Mouse (Mus musculus): ENCODE data around the gene Pacrg. TPM values are rescaled to one million over a fixed set of nuclear protein-coding genes. Genes with fewer than 3 reads are reported as not detected.
A peak's percentile ranks its signal among the peaks of the same experiment; 100 is the strongest.

Pacrg gene
- polyA plus RNA-seq, 1 experiment from 2014 or later = 6.4 TPM

DNA sequence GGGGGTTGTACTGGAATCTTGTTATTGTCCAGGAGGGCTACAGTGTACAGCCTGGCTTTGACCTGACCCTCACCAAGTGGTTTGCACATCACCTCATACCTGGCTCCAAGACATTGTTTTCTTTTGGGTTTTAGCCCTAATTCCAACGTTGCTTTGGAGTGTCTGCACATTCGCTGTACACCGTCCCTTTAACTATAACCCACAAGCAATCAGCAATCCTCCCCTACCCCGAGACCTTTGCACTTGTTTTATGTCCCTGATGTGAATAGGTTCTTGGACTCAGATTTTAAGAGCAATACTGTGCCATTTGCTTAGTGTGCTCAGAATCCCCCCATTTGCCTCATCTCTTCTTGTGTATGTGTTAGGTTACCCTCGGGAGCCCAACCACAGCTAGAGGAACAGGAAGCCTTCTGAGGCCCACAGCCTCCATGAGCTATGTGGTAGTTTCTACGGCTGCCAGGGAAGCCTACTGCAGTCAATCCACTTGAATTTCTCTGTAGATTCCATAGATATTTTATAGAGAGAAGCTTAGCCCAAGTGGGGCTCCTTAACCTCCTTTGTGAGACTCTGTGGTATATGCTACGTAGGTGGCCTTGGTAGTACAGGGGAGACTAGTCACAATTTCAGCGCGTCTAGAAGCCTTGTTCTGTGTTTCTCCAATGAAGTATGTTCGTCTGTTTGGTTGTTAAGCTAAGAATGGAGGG, 442.0 kb downstream of the Pacrg start:
- no peak overlapping the region for H3K4me3 ChIP-seq (ENCODE audit: low read depth, low read length)
- peaks cover 8% of the 10 kb centered on the region; the same call in 1 of the 2 replicates for H3K4me1 ChIP-seq (ENCODE audit: control insufficient read depth, insufficient read depth, low read length)
- H3K4me2 ChIP-seq (ENCODE audit: low read depth) = no peak overlapping the region
- H3K9ac ChIP-seq (ENCODE audit: low read length) = no peak overlapping the region
- H3K27ac ChIP-seq (ENCODE audit: low read depth, low read length) = no peak overlapping the region
- ATAC-seq (ENCODE audit: insufficient read depth, low FRiP score, low TSS enrichment) (no peak), DNase-seq (ENCODE audit: low spot score) (no peak)
- no peaks in the 10 kb centered on the region for H3K36me3 ChIP-seq (ENCODE audit: control insufficient read depth, insufficient read depth, low read length)
- H3K27me3 ChIP-seq (ENCODE audit: control insufficient read depth, insufficient read depth, low read length) = no peaks in the 10 kb centered on the region
- H3K9me3 ChIP-seq (ENCODE audit: control insufficient read depth, low read length) = no peaks in the 10 kb centered on the region
- WGBS = 78% methylated on average over 10 of the region's 10 CpGs

- 51% methylated on average over 11 of the region's 11 CpGs for WGBS
- H3K9me3 ChIP-seq (ENCODE audit: control insufficient read depth, low read length) = no peaks in the 10 kb centered on the region
- no peaks in the 10 kb centered on the region for H3K27me3 ChIP-seq (ENCODE audit: control insufficient read depth, insufficient read depth, low read length)
- no peak overlapping the region for H3K27ac ChIP-seq (ENCODE audit: low read depth, low read length)
- no peak overlapping the region for H3K9ac ChIP-seq (ENCODE audit: low read length)
- DNase-seq (ENCODE audit: low spot score) (no peak), ATAC-seq (ENCODE audit: insufficient read depth, low FRiP score, low TSS enrichment) (no peak)
- no peak overlapping the region for H3K4me2 ChIP-seq (ENCODE audit: low read depth)
- no peak overlapping the region for H3K4me3 ChIP-seq (ENCODE audit: low read depth, low read length)
- H3K4me1 ChIP-seq (ENCODE audit: control insufficient read depth, insufficient read depth, low read length) = peaks cover 8% of the 10 kb centered on the region; the same call in 1 of the 2 replicates
- no peaks in the 10 kb centered on the region for H3K36me3 ChIP-seq (ENCODE audit: control insufficient read depth, insufficient read depth, low read length)
Measured at GRCm38 (mm10) chr17:10397336-10397735, 442.8 kb downstream of the Pacrg start.

GRCm38 (mm10) chr17:10396863-10397262, 443.2 kb downstream of the Pacrg start:
- Histone ChIP-seq H3K27me3 (ENCODE audit: control insufficient read depth, insufficient read depth, low read length) (no peaks in the 10 kb centered on the region), H3K36me3 (ENCODE audit: control insufficient read depth, insufficient read depth, low read length) (no peaks in the 10 kb centered on the region), H3K4me1 (ENCODE audit: control insufficient read depth, insufficient read depth, low read length) (peaks cover 8% of the 10 kb centered on the region; the same call in 1 of the 2 replicates), H3K4me2 (ENCODE audit: low read depth) (no peak overlapping the region), H3K9ac (ENCODE audit: low read length) (no peak overlapping the region), H3K9me3 (ENCODE audit: control insufficient read depth, low read length) (no peaks in the 10 kb centered on the region), H3K27ac (ENCODE audit: low read depth, low read length) (no peak overlapping the region), H3K4me3 (ENCODE audit: low read depth, low read length) (no peak overlapping the region)
- 87% methylated on average over 6 of the region's 6 CpGs for WGBS
- DNase-seq (ENCODE audit: low spot score) (no peak), ATAC-seq (ENCODE audit: insufficient read depth, low FRiP score, low TSS enrichment) (no peak)

DNA sequence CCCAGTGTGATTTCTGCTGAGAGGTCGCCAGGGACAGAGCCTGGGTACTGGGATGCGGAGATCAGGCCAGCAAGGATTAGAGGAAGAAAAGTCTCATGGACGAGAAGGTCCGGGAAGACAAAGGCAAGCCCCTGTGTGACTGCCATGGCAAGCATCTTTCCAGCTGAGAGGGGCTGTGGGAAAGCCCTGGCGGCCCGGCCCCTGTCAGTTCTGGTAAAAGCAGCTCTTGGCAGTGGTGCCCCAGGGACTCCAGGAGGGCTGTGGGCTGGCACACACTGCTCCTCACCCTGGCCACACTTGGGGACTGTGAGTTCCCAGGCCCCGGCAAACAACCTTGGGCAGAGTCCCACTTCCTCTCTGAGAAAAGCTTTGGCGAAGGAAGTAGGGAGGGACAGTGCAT, 445.3 kb downstream of the Pacrg start:
- H3K4me2 ChIP-seq (ENCODE audit: low read depth) = no peak overlapping the region

GRCm38 (mm10) chr17:10393766-10394165, 446.3 kb downstream of the Pacrg start:
- H3K36me3 ChIP-seq (ENCODE audit: control insufficient read depth, insufficient read depth, low read length) = no peaks in the 10 kb centered on the region
- H3K9ac ChIP-seq (ENCODE audit: low read length) = no peak overlapping the region
- no peak overlapping the region for H3K4me3 ChIP-seq (ENCODE audit: low read depth, low read length)
- H3K27me3 ChIP-seq (ENCODE audit: control insufficient read depth, insufficient read depth, low read length) = no peaks in the 10 kb centered on the region
- WGBS = 74% methylated on average over 4 of the region's 4 CpGs
- no peak for ATAC-seq (ENCODE audit: insufficient read depth, low FRiP score, low TSS enrichment)
- no peak for DNase-seq (ENCODE audit: low spot score)
- H3K4me2 ChIP-seq (ENCODE audit: low read depth) = no peak overlapping the region
- no peaks in the 10 kb centered on the region for H3K9me3 ChIP-seq (ENCODE audit: control insufficient read depth, low read length)
- no peak overlapping the region for H3K27ac ChIP-seq (ENCODE audit: low read depth, low read length)
- H3K4me1 ChIP-seq (ENCODE audit: control insufficient read depth, insufficient read depth, low read length) = peaks cover 8% of the 10 kb centered on the region; the same call in 1 of the 2 replicates

More for the DNA sequence above, 445.3 kb downstream of the Pacrg start:
- H3K36me3 ChIP-seq (ENCODE audit: control insufficient read depth, insufficient read depth, low read length) = no peaks in the 10 kb centered on the region
- H3K4me3 ChIP-seq (ENCODE audit: low read depth, low read length) = no peak overlapping the region
- no peak overlapping the region for H3K9ac ChIP-seq (ENCODE audit: low read length)
- peaks cover 11% of the 10 kb centered on the region; the same call in 1 of the 2 replicates for H3K4me1 ChIP-seq (ENCODE audit: control insufficient read depth, insufficient read depth, low read length)
- H3K9me3 ChIP-seq (ENCODE audit: control insufficient read depth, low read length) = no peaks in the 10 kb centered on the region
- DNase-seq (ENCODE audit: low spot score) (no peak), ATAC-seq (ENCODE audit: insufficient read depth, low FRiP score, low TSS enrichment) (no peak)
- WGBS = 69% methylated on average over 8 of the region's 8 CpGs
- H3K27me3 ChIP-seq (ENCODE audit: control insufficient read depth, insufficient read depth, low read length) = no peaks in the 10 kb centered on the region
- H3K27ac ChIP-seq (ENCODE audit: low read depth, low read length) = no peak overlapping the region

- Histone ChIP-seq H3K4me1 (ENCODE audit: control insufficient read depth, insufficient read depth, low read length) (peaks cover 5% of the 10 kb centered on the region; the same call in 1 of the 2 replicates), H3K27ac (ENCODE audit: low read depth, low read length) (no peak overlapping the region), H3K36me3 (ENCODE audit: control insufficient read depth, insufficient read depth, low read length) (no peaks in the 10 kb centered on the region), H3K9me3 (ENCODE audit: control insufficient read depth, low read length) (no peaks in the 10 kb centered on the region), H3K27me3 (ENCODE audit: control insufficient read depth, insufficient read depth, low read length) (no peaks in the 10 kb centered on the region), H3K9ac (ENCODE audit: low read length) (no peak overlapping the region), H3K4me3 (ENCODE audit: low read depth, low read length) (no peak overlapping the region), H3K4me2 (ENCODE audit: low read depth) (no peak overlapping the region)
- 87% methylated on average over 14 of the region's 14 CpGs for WGBS
- DNase-seq (ENCODE audit: low spot score) = no peak
- ATAC-seq (ENCODE audit: insufficient read depth, low FRiP score, low TSS enrichment) = no peak
Measured at GRCm38 (mm10) chr17:10392342-10393034, 447.6 kb downstream of the Pacrg start.

DNA sequence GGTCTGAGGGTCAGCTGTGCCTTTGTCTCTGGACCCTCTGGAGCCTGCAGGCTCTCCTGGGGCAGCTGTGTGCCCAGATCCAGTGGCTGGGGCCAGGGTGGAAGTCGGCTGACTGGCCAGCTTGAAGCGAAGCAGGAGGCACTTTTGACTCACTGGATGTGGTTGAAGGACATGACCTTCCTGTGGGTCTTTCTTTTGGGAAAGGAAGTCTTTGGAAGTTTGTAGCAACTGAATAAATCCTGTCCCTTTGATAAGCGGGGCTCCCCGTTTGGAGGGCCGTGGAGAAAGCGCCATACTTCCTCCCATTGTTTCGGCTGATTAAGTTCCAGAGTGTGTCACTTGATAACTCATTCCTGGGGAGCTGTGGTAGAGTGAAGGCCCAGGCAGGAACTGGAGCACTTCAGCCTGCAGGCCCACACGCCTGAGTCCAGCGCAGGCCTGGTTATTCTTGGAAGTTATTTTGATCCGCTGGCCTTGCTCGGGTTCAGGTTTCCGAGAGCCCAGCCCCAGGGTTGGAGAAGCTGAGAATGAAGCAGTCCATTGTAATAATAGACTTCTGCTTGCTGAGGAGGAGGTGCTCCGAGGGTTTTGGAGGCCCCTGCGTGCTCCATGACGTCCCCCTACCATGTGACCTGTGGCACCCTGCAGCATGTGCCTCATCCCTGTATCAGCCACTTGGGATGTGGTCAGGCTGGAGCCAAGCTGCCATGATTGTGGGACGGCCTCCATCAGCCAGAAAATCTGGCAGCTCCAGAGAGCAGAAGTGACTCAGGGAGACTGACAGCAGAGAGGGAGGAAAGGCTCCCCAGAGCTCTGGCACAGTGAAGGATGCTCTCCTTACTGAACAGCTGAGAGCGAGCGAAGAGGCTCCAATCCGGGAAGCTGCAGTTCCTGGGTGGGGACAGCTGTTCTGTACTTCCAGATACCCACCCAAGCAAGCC, 449.6 kb downstream of the Pacrg start:
- H3K36me3 ChIP-seq (ENCODE audit: control insufficient read depth, insufficient read depth, low read length) = no peaks in the 10 kb centered on the region
- no peak overlapping the region for H3K4me2 ChIP-seq (ENCODE audit: low read depth)
- H3K9me3 ChIP-seq (ENCODE audit: control insufficient read depth, low read length) = no peaks in the 10 kb centered on the region
- ATAC-seq (ENCODE audit: insufficient read depth, low FRiP score, low TSS enrichment) = no peak
- DNase-seq (ENCODE audit: low spot score) = no peak
- peaks cover 5% of the 10 kb centered on the region; the same call in 1 of the 2 replicates for H3K4me1 ChIP-seq (ENCODE audit: control insufficient read depth, insufficient read depth, low read length)
- peak overlapping the region; percentile 2; the same call in 1 of the 2 replicates for H3K27ac ChIP-seq (ENCODE audit: low read depth, low read length)
- H3K27me3 ChIP-seq (ENCODE audit: control insufficient read depth, insufficient read depth, low read length) = no peaks in the 10 kb centered on the region
- H3K4me3 ChIP-seq (ENCODE audit: low read depth, low read length) = no peak overlapping the region
- H3K9ac ChIP-seq (ENCODE audit: low read length) = no peak overlapping the region
- WGBS = 62% methylated on average over 19 of the region's 19 CpGs

DNA sequence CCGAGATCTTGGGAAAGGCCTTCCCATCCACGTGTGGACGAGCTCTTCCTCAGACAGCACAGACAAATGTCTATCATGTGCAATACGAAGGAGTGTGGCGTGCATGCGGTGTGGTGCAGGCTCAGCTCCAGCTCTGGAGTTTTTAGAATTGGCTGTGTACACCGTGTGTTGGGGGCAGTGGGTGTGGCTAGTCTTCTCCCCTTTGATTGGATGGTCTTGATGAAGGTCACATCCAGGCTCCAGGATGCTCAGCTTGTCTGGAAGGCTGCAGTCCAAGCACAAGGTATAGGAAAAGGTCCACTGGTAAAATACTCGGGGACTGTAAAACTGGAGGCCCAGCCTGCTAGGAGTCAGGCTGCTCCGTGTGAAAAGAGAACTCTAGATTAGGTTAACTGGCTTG, 450.4 kb downstream of the Pacrg start:
- no peak overlapping the region for H3K9ac ChIP-seq (ENCODE audit: low read length)
- no peak overlapping the region; the same call in 1 of the 2 replicates for H3K27ac ChIP-seq (ENCODE audit: low read depth, low read length)
- H3K9me3 ChIP-seq (ENCODE audit: control insufficient read depth, low read length) = no peaks in the 10 kb centered on the region
- WGBS = 88% methylated on average over 9 of the region's 9 CpGs
- no peak overlapping the region for H3K4me3 ChIP-seq (ENCODE audit: low read depth, low read length)
- ATAC-seq (ENCODE audit: insufficient read depth, low FRiP score, low TSS enrichment) = no peak
- no peak overlapping the region for H3K4me2 ChIP-seq (ENCODE audit: low read depth)
- H3K4me1 ChIP-seq (ENCODE audit: control insufficient read depth, insufficient read depth, low read length) = peaks cover 5% of the 10 kb centered on the region; the same call in 1 of the 2 replicates
- no peaks in the 10 kb centered on the region for H3K36me3 ChIP-seq (ENCODE audit: control insufficient read depth, insufficient read depth, low read length)
- no peaks in the 10 kb centered on the region for H3K27me3 ChIP-seq (ENCODE audit: control insufficient read depth, insufficient read depth, low read length)
- no peak for DNase-seq (ENCODE audit: low spot score)

All from neural tube, embryonic 11.5 days (tissue).